Mouse (Mus musculus) layer of hippocampus, adult 18-20 months (tissue): Measurements from ENCODE around the gene Sox5. TPM values are rescaled to one million over a fixed set of nuclear protein-coding genes. Genes with fewer than 3 reads are reported as not detected.
A peak's percentile ranks its signal among the peaks of the same experiment; 100 is the strongest.

Experiments used
- DNase-seq, 2 experiments: peaks; one replicate each; pipeline ENCODE4 v3.0.0; 2022; ENCODE audit warnings: low spot score in 2 of 2
- total RNA-seq, 2 experiments: library from RNA; stranded (reverse); gene quantifications; 2 replicates each; pipeline ENCODE4 v1.2.3; 2021

Sox5 gene
- total RNA-seq, 2 experiments from 2014 or later: 31.3 to 37.0 TPM

DNA sequence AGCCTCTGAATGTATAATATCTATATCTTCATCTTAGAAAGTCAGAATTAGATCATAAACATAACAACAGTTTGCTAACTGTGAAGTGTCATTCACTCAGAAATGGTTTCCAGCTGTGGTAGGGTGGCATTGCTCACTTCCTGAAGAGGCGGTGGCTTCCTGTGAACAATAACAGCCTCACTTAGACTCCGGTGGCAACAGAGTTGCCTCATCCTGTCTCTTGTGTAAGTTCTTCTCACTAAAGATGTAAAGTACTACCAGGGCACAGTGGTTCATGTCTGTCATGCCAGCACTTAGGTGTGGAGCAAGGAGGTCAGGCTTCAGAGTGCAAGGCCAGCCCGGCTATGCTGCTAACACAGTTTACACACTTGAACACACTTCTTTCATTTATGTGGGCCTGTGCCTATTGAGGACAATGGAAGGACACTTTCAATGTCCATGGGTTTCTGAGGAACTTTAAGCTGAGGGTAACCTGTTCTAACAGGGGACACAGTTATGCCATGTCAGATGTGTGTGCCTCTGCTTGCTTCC, 913.6 kb downstream of the Sox5 start:
- no peak for DNase-seq

DNA sequence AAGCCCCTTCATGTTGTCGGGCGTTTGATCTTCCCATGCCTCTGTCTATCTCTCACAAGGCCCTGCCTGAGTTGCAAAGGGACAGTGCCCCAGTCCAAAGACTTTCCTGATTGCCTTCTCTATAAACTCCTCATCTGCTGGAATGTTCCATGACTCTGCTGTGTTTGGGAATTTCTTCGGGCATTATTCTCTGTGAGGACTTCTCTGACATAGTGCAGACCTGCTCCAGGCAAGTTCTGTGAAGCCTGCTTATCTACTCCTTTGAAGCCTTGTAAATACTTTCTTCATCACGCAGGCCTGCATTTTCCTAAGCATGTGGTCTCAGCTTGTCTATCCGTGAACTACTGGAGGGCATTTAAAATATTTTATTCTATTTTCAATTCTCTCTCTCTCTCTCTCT, 914.7 kb downstream of the Sox5 start:
- no peak for DNase-seq

DNA sequence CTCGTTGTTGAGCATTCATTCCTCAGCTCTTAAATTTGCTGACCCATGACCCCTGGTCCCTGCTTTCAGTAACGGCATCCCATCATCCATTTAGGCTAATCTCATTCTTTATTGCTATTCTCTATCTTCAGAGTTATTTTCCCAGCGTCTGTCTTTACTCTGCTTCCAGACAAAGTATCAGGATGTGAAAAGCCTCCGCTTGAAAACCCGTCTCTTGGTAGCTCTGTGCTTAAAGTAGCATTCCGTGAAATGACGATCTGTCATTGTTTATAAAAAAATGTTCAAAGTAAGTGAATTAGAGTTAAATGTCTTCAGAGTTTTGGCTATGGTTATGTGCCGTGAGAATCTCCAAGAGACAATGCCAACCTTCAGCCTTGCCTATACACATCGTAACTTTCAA, 915.2 kb downstream of the Sox5 start:
- no peak for DNase-seq

DNA sequence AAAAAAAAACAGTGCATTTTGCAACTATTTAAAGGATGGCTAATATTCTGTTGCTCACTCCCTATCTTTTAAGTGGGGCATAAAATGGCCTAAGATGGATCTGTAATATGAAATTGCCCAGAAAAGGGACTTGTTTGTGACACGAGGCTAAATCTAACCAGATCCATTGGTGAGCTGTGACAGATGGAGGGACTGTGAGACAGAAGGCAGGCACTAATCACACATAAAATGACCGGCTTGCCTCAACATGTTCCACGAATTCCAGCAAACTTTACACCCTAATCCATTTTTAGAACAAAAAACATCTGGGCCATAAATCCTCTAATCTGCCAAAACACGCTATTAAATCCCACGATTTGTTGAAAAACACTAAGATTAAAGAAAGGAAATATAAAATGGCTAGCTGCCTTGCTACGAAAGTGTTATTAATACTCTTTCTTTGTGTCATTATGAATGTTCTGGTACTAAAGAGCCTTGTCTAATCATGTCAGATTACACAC, 919.1 kb downstream of the Sox5 start:
- DNase-seq: no peak

- no peak for DNase-seq
Measured at GRCm38 (mm10) chr6:143860036-143860435, 921.7 kb downstream of the Sox5 start.

DNA sequence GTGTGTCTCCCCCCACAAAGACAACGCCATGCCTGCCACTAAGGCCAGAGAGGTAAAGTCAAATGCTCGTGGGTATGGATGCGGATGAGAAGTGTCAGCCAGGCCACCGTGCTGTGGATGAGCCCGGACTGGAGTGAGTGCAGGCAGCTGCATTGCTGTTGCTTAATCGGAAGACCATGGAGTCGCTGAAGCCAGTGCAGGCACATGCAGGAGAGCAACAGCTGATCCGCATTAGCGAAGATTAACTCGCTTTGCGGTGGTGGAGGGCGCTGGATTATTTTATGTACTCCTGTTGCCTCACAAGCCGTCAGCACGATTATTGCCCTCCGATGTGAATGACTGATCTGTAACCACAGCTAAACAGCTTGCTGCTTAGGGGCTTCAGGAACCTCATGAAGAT, 922.2 kb downstream of the Sox5 start:
- DNase-seq: no peak

GRCm38 (mm10) chr6:143858551-143858950, 923.2 kb downstream of the Sox5 start:
- DNase-seq: no peak

GRCm38 (mm10) chr6:143857376-143857775, 924.4 kb downstream of the Sox5 start:
- no peak for DNase-seq

GRCm38 (mm10) chr6:143855421-143855820, 926.4 kb downstream of the Sox5 start:
- DNase-seq: no peak

- DNase-seq: no peak
Measured at GRCm38 (mm10) chr6:143854031-143854430, 927.7 kb downstream of the Sox5 start.

- no peak for DNase-seq
Measured at GRCm38 (mm10) chr6:143845761-143846160, 936.0 kb downstream of the Sox5 start.

DNA sequence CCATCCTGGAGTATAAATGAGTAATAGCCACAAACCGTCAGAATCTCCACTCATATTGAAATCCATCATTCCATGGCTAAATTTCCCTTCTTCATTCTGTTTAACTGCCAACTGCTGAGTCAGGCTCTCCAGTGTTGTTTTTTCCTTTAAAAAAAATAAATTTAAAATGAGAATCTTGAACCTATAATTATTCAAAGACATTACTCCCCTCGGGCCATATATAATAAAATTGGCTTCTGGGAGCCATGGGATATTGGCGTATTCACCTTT, 937.1 kb downstream of the Sox5 start:
- no peak for DNase-seq

- DNase-seq: no peak
Measured at GRCm38 (mm10) chr6:143843933-143844700, 937.7 kb downstream of the Sox5 start.

GRCm38 (mm10) chr6:143841954-143842353, 939.8 kb downstream of the Sox5 start:
- no peak for DNase-seq

DNA sequence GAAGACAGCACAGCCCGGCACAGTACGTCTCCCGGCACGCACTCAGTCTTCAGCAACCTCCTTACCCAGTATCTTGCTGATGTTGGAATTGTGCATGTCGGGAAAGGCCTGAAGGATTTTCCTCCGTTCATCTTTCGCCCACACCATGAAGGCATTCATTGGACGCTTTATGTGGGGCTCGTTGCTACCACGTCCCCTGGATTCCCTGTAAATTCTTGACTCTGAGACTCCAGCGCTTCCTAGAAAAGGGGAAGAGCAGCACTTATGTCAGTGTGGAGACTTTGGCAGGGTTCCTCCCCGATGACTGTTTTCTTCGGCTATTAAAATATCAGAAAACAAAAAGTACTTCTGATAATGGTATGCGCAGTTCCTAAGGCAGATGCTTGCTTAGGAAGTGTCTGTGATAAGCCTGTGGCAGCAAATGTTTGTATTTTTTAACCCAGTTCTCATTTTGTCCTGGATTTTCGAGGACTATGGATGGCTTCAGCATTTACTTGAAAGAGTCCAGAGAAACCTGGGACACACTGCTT, 940.6 kb downstream of the Sox5 start:
- peak; percentile 23 to 54 for DNase-seq

DNA sequence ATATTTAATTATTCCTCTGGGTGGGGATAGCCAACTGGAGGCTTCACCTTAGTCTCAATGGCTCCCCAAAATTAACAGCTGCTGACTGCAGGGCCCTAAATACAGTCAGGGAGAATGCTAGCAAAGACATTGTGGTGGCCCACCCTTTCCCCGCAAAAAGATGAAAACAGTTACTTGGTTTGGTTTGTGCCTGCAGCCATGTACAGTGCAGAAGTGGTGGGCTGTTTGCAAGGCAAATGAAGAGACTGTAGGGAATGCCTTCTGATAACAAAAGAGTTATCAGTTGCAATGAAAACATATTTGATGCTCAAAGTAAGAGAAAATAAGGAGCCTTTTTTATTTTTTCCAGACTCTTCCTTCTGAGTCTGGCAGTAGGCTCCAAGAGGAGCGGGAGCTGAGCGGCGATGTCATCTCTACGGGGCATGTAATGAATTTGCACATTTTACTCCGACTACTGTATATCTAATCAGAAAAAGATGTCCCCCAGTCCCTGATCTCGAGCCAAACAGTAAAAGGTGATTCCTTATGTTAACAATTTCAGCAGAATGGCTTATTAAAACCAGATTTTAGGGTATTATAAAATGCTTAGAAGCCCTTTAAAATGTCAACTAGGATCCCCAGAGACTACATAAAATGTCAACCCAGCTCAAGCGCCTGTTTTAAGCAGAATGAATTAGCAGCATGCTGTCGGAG, 943.2 kb downstream of the Sox5 start:
- peak in 1 of 2 experiments; percentile 38 for DNase-seq

- DNase-seq: no peak
Measured at GRCm38 (mm10) chr6:143835331-143835730, 946.4 kb downstream of the Sox5 start.

DNA sequence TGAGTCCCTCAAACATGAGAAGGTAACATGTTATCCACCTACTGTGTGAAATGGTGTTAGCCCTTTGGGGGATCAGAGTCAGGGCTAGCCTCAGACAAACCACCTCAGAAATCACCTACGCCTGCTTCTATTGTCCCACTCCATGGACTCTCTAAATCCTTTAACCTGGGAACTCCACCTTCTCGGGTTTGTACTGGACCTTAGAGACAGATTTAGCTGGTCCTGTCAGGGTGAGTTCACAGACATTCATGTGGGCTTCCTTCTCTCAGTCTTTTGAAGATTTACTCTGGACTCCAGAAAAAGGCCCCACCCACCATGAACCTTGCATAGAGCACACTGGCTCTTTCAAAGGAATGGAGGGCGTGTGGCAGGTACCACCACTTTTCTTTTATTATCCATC, 947.8 kb downstream of the Sox5 start:
- DNase-seq: no peak

- DNase-seq: no peak
Measured at GRCm38 (mm10) chr6:143833182-143833558, 948.6 kb downstream of the Sox5 start.

GRCm38 (mm10) chr6:143832483-143833181, 949.1 kb downstream of the Sox5 start:
- DNase-seq: no peak

DNA sequence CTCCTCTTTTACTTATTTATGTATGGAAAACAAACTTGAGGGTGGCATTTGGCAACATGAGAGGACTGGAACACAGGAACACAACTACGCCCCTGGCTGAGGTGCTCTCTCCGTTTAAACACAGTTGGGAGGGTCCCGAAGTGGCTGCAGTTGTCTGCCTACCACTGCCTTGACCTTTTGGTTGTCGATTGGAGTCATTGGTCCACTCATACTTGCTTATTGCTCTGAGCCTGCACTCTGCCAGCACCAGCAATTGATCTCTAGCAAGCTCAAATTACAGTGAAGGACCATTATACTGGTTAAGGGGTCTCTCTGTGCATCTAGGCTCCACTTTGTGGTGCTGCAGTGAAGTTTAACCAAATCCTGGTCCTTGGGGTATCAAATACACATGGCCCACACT, 950.5 kb downstream of the Sox5 start:
- no peak for DNase-seq

DNA sequence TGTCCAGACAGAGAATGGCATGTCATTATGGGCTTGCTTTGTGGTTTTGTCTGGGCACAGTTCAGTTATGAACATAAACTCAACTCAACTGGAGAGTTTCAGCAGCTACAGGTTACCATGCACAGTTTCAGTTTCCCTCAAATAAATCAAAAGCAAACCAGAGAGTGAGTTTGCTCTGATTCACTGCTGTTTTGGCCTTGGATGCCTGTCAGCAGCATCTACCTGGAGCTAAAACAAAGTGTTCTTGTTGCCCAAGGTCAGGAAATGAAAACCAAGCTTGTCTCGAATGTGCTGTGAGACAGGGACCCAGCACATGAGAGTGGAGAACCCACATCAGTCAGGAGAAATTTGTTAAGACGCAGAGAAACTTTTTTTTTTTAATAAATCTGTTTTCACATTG, 951.6 kb downstream of the Sox5 start:
- no peak for DNase-seq
